Mouse (Mus musculus): ENCODE data around the gene Sox12.
"Not testable (repeated sequence)": the region's sequence is repeated elsewhere in the genome, so short reads cannot be mapped to it uniquely, and the experiment has no call there.

The Sox12 gene

DNA sequence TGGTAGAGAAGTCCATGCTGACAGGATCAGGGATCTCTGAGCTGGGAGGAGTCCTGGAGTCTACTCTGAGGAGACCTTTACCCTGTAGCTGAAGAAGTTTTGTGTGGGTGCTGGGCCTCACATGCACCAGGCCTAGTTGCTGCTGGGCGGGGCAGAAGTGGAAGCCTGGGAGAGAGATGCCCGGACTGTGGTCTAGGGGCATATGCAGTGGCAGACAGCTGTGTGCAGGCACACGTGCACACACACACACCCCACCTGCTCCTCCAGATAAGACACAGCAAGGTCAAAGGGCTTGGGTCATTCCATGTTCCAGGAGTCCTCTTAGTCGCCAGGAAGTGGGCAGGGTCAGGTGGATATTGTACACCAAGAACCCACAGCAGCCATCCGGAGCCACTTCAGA is 38.2 kb downstream of the Sox12 start:
- no peak for DNase-seq (ENCODE audit: extremely low read depth, low read depth, low spot score)

DNA sequence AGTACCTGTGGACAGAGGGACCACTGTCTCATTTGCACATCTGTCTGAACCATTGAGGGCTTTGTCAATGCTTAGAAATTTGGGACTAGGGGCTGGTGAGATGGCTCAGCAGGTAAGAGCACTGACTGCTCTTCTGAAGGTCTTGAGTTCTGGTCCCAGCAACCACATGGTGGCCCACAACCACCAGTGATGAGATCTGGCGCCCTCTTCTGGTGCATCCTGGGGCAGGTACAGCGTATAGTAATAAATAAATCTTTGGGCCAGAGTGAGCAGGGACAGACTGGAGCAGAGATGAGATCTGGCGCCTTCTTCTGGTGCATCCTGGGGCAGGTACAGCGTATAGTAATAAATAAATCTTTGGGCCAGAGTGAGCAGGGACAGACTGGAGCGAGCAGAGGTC is 38.9 kb downstream of the Sox12 start:
- not testable (repeated sequence) for DNase-seq (ENCODE audit: extremely low read depth, low read depth, low spot score)

DNA sequence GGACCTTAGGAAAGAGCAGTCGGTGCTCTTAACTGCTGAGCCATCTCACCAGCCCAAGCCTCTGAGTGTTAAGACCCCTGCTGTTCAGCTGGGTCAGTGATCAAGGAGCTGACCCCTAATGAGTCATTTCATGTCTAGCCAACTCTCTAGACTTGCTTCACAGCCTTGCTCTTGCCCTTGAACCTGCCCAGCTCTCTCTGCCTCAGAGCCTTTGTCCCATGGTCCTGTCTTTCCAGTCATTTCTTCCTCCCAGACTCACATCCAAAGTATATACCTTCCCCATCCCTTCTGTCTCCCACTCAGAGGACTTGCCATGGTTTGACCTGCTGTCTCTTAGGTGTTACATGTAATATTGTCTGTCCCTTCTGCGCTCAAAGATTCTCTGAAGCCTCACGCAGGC is 40.6 kb downstream of the Sox12 start:
- no peak for DNase-seq (ENCODE audit: extremely low read depth, low read depth, low spot score)

GRCm38 (mm10) chr2:152349842-152350540 is 47.9 kb downstream of the Sox12 start:
- DNase-seq (ENCODE audit: extremely low read depth, low read depth, low spot score) = no peak

GRCm38 (mm10) chr2:152349205-152349604 is 48.7 kb downstream of the Sox12 start:
- DNase-seq (ENCODE audit: extremely low read depth, low read depth, low spot score) = no peak

GRCm38 (mm10) chr2:152347722-152348121 is 50.1 kb downstream of the Sox12 start:
- no peak for DNase-seq (ENCODE audit: extremely low read depth, low read depth, low spot score)

- DNase-seq (ENCODE audit: extremely low read depth, low read depth, low spot score) = no peak
These were observed 50.9 kb downstream of the Sox12 start for GRCm38 (mm10) chr2:152346776-152347465.

DNA sequence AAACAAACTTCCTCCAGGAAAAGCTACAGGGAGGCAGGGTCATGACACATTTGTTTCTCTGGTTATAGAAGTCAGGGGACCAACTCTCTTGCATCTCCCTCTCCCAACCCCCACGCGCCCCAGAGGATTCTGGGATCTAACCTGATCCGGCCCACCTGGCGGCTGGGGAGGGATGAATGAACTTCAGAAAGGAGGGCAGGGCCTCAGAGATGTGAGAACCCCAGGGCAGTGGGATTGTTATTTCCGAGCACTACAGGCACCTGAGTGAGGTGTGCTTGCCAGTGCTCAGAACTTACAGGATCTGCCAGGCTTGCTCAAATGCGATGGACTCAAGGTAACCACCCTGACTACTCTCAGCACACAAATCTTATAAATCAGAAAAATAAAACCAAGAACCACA is 52.5 kb downstream of the Sox12 start:
- no peak for DNase-seq (ENCODE audit: extremely low read depth, low read depth, low spot score)

DNA sequence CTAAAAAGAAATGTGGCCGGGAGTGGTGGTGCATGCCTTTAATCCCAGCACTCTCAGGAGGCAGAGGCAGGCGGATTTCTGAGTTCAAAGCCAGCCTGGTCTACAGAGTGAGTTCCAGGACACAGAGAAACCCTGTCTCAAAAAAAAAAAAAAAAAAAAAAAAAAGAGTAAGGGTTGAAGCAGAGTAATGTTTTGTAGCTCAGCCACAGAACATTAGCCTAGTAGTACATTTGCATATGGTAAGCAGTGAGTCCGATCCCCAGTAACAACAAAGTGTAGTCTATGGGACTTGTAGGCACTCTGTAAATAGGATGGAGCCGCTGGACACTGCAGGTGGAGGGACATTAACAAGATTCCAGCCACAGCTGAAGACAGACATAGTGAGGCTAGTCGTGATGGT is 53.0 kb downstream of the Sox12 start:
- DNase-seq (ENCODE audit: extremely low read depth, low read depth, low spot score) = no peak

- no peak for DNase-seq (ENCODE audit: extremely low read depth, low read depth, low spot score)
These were observed 53.5 kb downstream of the Sox12 start for GRCm38 (mm10) chr2:152344361-152344760.

Measured in fat pad, adult 2 months (tissue).